Mouse (Mus musculus) splenic B cell, adult 2 months (primary cell): Measurements from ENCODE around the gene Dnmt1.

Experiments
- DNase-seq: peaks from one replicate; pipeline ENCODE4 v3.0.0-alpha.2; 2011; ENCODE audit warnings: low read depth, low spot score
- H3K27me3 ChIP-seq: 2 replicates; pipeline ENCODE4 v1.6.1; 2012; ENCODE audit warnings: mild to moderate bottlenecking, low read length, moderate library complexity, mixed read lengths; ENCODE audit not compliant: control insufficient read depth, poor library complexity, insufficient read depth, severe bottlenecking
- H3K36me3 ChIP-seq: 2 replicates; pipeline ENCODE4 v1.6.1; 2012; ENCODE audit warnings: mild to moderate bottlenecking, low read length, moderate library complexity, mixed read lengths; ENCODE audit not compliant: control insufficient read depth, poor library complexity, insufficient read depth, severe bottlenecking

Gene Dnmt1

DNA sequence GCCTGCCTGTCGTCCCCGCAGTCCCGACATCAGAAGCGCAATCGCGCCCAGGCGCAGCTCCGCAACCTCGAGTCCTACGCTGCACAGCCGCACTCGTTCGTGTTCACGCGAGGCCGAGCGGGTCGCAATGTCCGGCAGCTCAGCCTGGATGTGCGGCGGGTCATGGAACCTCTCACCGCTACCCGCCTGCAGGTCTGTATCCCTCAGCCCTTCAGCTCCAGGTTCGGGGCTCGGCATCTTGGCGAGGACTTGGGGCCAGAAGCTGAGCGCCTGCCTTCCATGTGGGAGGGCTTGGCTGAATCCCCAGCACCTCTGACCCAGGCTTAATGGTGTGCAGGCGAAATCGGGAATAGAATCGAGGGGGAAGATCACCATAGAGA lies 71.3 kb downstream of the Dnmt1 start:
- H3K36me3 ChIP-seq, result no peaks in the 10 kb centered on the region; the same call in none of the 2 replicates
- no peak for DNase-seq
- H3K27me3 ChIP-seq, result no peaks in the 10 kb centered on the region

DNA sequence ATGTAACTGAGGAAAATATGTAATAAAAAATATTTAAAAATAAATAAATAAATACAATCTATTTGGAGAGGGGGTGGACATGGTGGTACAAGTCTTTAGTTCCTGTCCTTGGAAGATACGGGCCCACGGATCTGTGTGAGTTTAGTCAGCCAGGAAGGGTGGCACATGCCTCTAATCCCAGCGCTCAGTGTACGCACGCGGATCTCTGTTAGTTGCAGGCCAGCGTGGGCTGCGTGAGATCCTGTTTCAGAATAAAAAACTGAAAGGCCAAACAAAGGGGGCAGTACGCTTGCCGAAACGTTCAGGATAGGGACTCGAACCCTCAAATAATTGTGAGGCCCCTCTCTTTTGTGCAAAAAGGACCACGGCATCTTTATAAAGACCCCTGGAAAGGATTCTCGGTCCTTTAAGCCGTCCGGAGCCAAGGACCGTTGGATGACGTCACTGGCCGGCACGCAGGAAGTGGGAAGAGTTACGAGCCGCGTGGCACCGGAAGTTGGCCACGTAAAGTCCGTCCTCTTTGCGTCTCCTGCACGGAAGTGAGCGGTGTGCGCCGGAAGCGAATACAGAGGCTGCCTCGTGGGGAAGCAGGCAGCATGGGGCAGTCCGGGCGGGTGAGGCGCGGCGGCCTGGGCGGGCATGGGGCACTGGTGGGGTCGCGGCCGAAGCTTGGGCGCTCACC lies 71.8 kb downstream of the Dnmt1 start, which contains the start of gene Ppan:
Gene Ppan, plus strand, starts transcription at position 472 of the 682 bp plus-strand sequence.
- no peaks in the 10 kb centered on the region for H3K27me3 ChIP-seq
- H3K36me3 ChIP-seq, result no peaks in the 10 kb centered on the region; the same call in none of the 2 replicates
- DNase-seq, result peak; percentile 97

DNA sequence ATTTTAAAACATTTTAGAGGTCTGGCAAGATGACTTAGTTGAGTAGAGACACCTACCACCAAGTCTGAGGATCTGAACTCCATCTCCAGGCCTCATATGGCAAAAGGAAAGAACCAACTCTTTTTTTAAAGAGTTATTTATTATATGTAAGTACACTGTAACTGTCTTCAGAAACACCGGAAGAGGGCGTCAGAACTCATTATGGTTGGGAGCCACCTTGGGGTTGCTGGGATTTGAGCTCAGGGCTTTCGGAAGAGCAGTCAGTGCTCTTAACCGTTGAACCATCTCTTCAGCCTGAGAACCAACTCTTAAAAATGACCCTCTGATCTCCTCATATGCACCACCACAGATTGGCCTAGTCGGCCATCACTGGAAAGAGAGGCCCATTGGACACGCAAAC lies 72.5 kb downstream of the Dnmt1 start:
- no peaks in the 10 kb centered on the region; the same call in none of the 2 replicates for H3K36me3 ChIP-seq
- DNase-seq, result no peak
- no peaks in the 10 kb centered on the region for H3K27me3 ChIP-seq

DNA sequence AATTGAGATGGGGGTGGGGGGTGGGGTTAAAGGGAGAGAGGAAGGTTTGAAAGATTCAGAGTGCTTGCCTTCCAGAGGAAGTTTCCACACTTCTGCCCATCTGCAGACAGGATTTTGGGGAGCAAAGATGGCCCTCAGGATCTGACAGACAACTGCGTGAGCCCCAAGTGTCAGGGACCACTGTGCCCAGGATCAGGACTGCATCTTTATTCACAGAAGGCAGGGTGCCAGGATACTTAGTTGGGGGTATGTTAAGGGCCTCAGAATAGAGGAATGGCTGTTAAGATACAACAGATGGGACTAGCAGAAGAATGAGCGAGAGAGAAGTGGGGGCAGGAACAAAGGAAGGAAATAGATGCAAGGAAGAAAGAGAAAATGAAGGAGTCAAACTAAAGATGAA lies 73.1 kb downstream of the Dnmt1 start:
- Histone ChIP-seq H3K27me3 (no peaks in the 10 kb centered on the region), H3K36me3 (no peaks in the 10 kb centered on the region; the same call in none of the 2 replicates)
- DNase-seq, result no peak

DNA sequence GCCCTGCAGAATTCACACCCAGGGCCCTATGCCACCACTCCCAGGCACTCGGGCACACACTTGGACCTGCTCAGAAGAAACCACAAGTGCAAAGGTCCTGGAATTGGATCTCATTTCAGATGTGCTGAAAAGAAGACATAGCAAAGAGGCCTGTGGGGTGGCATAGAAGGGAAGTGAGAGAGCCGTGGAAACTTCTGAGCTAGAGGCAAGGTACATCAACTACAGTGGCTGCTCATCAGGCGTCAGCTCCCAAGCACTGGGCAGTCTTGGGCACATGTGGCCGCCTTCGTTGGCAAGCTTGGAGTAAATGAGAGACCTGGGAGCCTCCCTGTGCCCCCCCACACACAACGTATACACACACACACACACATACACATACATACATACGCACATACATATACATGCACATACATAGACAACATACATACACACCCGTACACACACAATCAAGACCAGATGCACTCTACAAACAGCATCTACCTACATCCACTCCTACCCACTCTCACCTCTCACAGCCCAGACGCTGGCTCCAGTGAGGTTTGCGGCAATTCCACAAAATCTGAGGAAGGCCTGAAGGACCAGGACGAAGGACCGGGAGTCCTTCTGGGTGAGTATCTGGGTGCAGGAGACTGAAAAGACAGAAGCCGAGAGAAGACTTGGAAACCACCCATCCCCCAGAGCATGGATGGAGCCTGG lies 80.4 kb downstream of the Dnmt1 start, which contains the start of gene Angptl6:
Gene Angptl6, minus strand, starts transcription at position 631 of the 696 bp plus-strand sequence.
- Histone ChIP-seq H3K36me3 (no peaks in the 10 kb centered on the region), H3K27me3 (no peaks in the 10 kb centered on the region)
- peak; percentile 29 for DNase-seq

DNA sequence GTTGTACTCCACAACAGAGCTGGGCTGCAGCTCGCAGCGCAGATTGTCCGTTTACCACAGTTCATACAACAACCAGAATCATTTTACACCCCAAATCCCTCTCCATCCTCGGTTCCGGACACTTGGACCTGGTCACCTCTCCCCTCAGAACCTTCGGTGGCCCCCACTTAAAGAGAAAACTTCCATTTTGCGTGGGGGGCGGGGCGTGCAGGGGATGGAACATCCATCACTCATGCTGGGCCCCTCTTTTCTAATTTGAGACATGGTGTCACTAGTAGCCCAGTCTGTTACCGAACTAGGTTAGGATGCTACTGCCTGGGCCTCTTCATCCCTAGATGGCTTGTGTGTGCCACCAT lies 81.0 kb downstream of the Dnmt1 start:
- Histone ChIP-seq H3K27me3 (no peaks in the 10 kb centered on the region), H3K36me3 (no peaks in the 10 kb centered on the region; the same call in 1 of the 2 replicates)
- DNase-seq, result no peak

DNA sequence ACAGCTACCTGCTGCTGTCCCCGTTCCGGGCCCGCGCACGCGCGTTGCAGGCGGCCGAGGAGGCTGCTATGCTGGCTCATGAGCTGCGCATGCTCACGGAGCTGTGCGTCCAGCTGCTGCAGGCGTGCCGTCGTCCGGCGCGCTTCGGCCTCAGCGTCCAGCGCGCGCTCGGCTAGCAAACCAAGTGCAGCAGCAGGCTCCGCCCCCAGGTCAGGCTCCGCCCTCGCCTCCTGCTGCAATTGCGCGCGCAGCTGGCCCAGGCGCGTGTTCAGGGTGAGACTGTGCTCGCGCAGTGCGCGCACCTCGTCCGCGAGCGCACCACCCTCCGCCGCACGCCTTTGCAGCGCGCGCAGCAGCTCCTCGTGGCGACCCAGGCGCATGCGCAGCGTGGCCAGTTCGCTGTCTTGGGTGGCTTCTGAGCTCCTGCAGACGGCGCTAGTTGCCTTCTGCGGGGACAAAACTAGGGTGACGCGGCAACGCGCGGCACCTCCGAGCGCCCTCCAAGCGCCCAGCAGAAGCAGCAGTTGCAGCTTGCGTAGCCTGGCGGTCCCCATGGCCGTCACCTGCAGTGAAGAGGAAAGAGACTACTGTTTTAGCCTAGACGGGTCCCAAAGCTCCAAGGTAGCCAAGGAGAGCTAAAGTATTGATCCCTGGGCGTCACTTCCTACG lies 81.5 kb downstream of the Dnmt1 start:
- DNase-seq, result peak; percentile 100
- H3K27me3 ChIP-seq, result no peaks in the 10 kb centered on the region
- no peaks in the 10 kb centered on the region; the same call in 1 of the 2 replicates for H3K36me3 ChIP-seq

DNA sequence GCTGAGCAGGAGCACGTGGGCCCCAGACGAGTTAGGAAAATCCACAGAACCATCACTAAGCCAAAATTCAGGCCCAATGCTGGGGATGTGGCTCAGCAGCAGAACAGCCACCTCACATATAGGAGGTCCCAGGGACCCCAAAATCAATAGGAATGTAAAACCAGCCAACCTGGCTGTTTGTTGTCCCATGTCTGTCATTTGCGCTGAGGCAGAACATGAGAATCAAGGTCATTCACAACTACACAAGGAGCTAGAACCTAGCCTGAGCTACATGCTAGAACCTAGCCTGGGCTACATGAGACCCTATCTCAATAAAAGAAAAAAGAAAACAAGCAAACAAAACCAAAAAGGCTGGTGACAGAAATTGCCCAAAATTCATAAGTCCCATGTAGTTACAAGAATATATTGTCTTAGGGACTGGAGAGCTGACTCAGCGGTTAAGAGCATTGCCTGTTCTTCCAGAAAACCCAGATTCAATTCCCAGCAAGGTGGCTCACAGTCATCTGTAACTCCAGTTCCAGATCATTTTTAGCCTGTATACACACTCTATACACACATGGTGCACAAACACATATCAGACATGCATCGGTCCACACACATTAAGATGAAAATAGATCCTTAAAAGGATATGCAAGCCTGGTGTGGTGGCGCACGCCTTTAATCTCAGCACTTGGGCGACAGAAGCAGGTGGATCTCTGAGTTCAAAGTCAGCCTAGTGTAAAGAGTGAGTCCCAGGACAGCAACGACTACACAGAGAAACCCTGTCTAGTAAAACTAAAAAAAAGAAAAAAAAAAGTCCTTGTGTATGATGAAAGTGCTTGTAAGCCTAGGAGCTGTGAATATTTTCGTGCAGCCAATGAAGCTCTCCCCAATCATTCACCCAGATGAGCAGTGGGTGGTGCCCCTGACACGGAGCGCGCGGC lies 82.3 kb downstream of the Dnmt1 start:
- no peak for DNase-seq
- peaks cover 3% of the 10 kb centered on the region for H3K36me3 ChIP-seq
- H3K27me3 ChIP-seq, result no peaks in the 10 kb centered on the region

DNA sequence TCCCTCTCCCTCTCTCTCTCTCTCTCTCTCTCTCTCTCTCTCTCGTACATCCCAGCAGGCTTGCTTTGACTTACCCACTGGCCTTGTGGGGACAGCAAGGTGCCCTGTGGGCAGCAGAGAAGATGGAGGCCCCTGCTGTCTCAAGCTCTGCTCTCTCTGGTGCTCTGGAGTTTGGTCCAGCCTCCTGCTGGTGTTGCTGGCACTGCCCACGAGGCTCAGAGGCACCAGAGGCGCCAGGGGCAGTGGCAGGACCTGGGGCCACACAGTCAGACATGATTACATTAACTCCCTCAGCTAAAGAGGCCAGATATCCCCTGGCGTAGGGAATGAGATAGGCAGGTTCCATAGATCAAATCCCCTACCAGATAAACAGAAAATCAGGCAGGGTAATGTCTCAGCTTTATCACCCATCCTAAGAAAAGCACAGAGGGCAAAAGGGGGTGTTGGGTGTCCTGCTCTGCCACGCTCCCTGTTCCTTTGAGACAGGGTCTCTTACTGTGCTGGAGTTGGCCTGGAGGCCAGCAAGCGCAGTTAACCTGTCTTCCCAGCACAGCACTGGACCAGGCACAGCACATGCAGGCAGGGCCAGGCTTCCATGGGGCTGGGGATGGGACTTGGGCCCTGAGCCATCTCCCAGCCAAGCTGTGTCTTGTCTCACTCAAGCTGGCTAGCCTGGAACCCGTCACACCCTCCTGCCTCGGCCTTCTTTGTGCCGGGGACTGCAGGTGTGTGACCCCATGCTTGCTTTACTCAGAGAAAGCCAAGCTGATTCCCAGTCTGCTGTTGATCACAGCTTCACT lies 83.2 kb downstream of the Dnmt1 start:
- DNase-seq, result no peak
- H3K27me3 ChIP-seq, result no peaks in the 10 kb centered on the region
- H3K36me3 ChIP-seq, result peaks cover 3% of the 10 kb centered on the region

DNA sequence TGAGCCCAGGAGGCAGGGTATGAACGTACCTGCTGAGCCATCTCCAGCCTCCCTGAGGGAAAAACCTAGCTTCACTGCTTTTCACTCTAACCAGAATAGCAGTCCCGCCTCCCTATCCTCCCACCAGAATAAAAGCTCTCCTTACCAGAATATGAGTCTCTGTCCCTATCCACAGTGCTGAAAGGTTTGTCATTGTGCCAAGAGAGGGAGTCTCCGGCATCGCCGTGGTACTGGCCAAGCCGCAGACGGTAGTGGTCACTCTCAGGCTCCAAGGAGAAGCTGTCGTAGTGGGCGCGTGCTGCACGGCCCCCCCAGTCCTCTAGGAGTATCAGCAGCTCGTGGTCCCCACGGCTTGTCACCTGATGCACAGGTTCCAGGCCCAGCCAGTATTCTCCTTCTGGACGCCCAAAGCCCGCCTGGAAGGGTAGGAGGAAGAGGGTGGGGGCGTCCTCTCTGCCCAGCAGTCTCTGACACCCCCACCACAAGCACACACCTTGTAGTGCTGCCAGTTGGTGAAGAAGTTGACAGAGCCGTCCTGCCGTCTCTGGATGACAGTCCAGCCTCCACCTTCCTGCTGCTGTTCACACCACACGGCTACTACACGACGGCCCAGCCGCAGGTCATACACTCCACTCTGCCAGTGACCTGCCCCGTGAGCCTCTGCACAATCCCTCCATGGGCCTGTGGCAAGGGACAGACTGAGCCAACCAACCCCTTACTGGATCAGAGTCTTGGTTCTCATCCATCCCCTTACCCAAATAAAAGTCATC lies 84.5 kb downstream of the Dnmt1 start:
- Histone ChIP-seq H3K27me3 (no peaks in the 10 kb centered on the region), H3K36me3 (peaks cover 3% of the 10 kb centered on the region)
- no peak for DNase-seq

DNA sequence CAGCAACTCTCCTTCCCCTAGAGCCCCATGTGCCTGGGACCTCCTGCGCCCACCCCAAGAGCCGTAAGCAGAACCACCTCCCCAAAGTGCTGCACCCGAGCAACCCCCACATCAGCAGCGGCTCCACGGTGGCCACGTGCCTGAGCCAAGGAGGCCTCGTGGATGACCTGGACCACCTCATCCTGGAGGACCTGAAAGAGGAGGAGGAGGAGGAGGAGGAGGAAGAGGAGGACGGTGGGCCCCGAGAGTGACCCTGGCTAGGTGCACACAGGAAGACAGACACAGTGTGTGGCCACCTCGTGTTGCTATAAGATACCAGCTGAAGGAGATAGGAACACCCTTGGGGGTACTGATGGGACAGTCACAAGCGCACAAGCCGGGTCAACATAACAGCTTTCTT lies 86.2 kb downstream of the Dnmt1 start:
- Histone ChIP-seq H3K36me3 (peaks cover 3% of the 10 kb centered on the region), H3K27me3 (no peaks in the 10 kb centered on the region)
- no peak for DNase-seq

DNA sequence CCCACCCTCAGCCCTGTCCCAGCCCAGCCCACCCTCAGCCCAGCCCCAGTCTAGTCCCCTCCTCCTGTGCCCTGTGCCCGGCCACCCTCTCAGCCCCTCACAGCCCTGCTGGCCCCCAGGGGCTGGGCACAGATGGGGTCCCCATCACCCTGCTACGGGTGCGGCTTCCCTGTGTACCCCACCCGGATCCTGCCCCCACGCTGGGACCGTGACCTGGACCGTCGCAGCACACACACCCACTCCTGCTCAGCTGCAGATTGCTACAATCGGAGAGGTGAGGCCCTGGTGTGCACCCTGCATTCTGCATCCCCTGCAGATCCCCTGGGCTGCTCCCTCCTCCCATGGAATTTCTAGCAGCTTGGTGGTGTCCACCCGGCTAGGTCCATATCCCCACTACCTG lies 86.7 kb downstream of the Dnmt1 start:
- H3K27me3 ChIP-seq, result no peaks in the 10 kb centered on the region
- peaks cover 3% of the 10 kb centered on the region for H3K36me3 ChIP-seq
- no peak for DNase-seq
